Mouse (Mus musculus): ENCODE results near the gene Clock.

Clock gene

GRCm38 (mm10) chr5:76177664-76178063 lies 126.9 kb downstream of the Clock start:
- no peak for DNase-seq

- no peak for DNase-seq
Measured at GRCm38 (mm10) chr5:76176841-76177240, 127.8 kb downstream of the Clock start.

- no peak for DNase-seq
Measured at GRCm38 (mm10) chr5:76176411-76176810, 128.2 kb downstream of the Clock start.

GRCm38 (mm10) chr5:76175051-76175450 lies 129.5 kb downstream of the Clock start:
- DNase-seq, result no peak

GRCm38 (mm10) chr5:76171039-76171438 lies 133.6 kb downstream of the Clock start:
- no peak for DNase-seq

GRCm38 (mm10) chr5:76170522-76170921 lies 134.1 kb downstream of the Clock start:
- no peak for DNase-seq

GRCm38 (mm10) chr5:76164827-76165226 lies 139.8 kb downstream of the Clock start:
- DNase-seq, result no peak

- no peak for DNase-seq
Measured at GRCm38 (mm10) chr5:76163828-76164390, 140.7 kb downstream of the Clock start.

- DNase-seq, result no peak
Measured at GRCm38 (mm10) chr5:76162926-76163325, 141.7 kb downstream of the Clock start.

- DNase-seq, result no peak
Measured at GRCm38 (mm10) chr5:76161491-76161890, 143.1 kb downstream of the Clock start.

- DNase-seq, result no peak
Measured at GRCm38 (mm10) chr5:76160086-76160485, 144.5 kb downstream of the Clock start.

Measured in thymus, postnatal 36 days (tissue).